Comparison of ENCODE assay signal across 24 mouse cellular contexts in the genomic region with DNA sequence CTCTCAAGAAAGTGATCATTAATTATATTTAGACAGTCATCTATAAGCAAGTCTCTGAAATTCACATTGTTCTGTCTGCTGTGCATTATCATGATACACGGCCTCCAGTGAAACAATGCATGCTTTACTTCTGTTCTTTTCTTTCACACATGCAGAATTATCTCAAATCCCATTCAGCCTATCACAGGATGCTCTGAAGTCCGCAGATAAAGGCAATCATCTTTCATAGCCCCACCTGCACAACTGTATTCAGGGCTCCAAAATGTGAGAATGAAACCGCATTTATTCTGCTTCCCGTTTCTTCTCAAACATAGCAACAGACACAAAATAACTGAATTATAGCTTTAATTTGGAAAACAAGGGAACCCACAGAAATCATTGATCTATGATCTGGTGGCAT.
"Had no signal": no experiment of that assay in that cellular context is flagged by ENCODE, and none has a peak within 500 bp of the region (broad histone marks: within the 10 kb centered on the region; RNA-seq: fewer than 3 reads in every experiment).

No protein-coding gene starts in this region.

- H3K27me3 ChIP-seq: heart, embryonic 12.5 days; hindbrain, embryonic 12.5 days; intestine, embryonic 15.5 days; kidney, embryonic 15.5 days; limb, embryonic 13.5 days; limb, embryonic 15.5 days; liver, embryonic 12.5 days had no signal

- H3K9ac ChIP-seq: heart, embryonic 12.5 days; hindbrain, embryonic 12.5 days; hindbrain, embryonic 14.5 days; intestine, embryonic 15.5 days; kidney, embryonic 15.5 days; limb, embryonic 13.5 days; limb, embryonic 15.5 days; liver, embryonic 12.5 days had no signal

- H3K36me3 ChIP-seq: heart, embryonic 10.5 days; heart, embryonic 12.5 days; hindbrain, embryonic 10.5 days; hindbrain, embryonic 12.5 days; intestine, embryonic 15.5 days; kidney, embryonic 15.5 days; limb, embryonic 13.5 days; limb, embryonic 15.5 days; liver, embryonic 12.5 days had no signal

- H3K9me3 ChIP-seq: heart, embryonic 10.5 days; heart, embryonic 12.5 days; hindbrain, embryonic 10.5 days; hindbrain, embryonic 12.5 days; intestine, embryonic 15.5 days; kidney, embryonic 15.5 days; limb, embryonic 13.5 days; limb, embryonic 15.5 days; liver, embryonic 12.5 days had no signal

- H3K4me3 ChIP-seq: gastrocnemius, adult 2 months; heart, embryonic 10.5 days; heart, embryonic 12.5 days; hindbrain, embryonic 10.5 days; hindbrain, embryonic 12.5 days; intestine, embryonic 15.5 days; kidney, embryonic 15.5 days; limb, embryonic 13.5 days; limb, embryonic 15.5 days; liver, embryonic 12.5 days had no signal

- H3K4me1 ChIP-seq: heart, embryonic 10.5 days; heart, embryonic 12.5 days; hindbrain, embryonic 10.5 days; hindbrain, embryonic 12.5 days; intestine, embryonic 15.5 days; kidney, embryonic 15.5 days; limb, embryonic 13.5 days; limb, embryonic 15.5 days; liver, embryonic 12.5 days had no signal

- DNase-seq: gastrocnemius, adult 2 months; gastrocnemius, postnatal 10 days; gastrocnemius, postnatal 25 days; heart, adult 18-20 months; heart, postnatal 10 days; heart, postnatal 4 days; kidney, adult 18-20 months; kidney, adult 9 months; kidney, postnatal 14 days; kidney, postnatal 36 days; layer of hippocampus, adult 9-11 months; layer of hippocampus, postnatal 36 days; left cerebral cortex, postnatal 4 days had no signal

- H3K27ac ChIP-seq: gastrocnemius, adult 2 months; heart, embryonic 10.5 days; hindbrain, embryonic 10.5 days; hindbrain, embryonic 12.5 days; hindbrain, embryonic 14.5 days; intestine, embryonic 15.5 days; kidney, embryonic 15.5 days; kidney, postnatal 0 days; limb, embryonic 13.5 days; limb, embryonic 15.5 days; liver, embryonic 12.5 days had no signal
